Mouse (Mus musculus) liver, adult 10 weeks (tissue): ENCODE measurements around the gene Olfr506. TPM values are rescaled to one million over a fixed set of nuclear protein-coding genes. Genes with fewer than 3 reads are reported as not detected.

Source experiments
- polyA plus RNA-seq: library from polyadenylated mRNA; stranded (reverse); fragments of 350-450 nt; fragmentation: Illumina TruSeq; extraction: RNeasy Lipid Tissue Mini Kit (QIAGEN cat#74804); gene quantifications from one replicate; pipeline ENCODE4 v1.2.3, GENCODE M21; 2014; ENCODE audit warnings: low read depth, low replicate concordance

Olfr506 gene
- polyA plus RNA-seq = not detected

GRCm38 (mm10) chr7:108610487-108610886 lies at the start of gene Olfr506:
Olfr506 (plus strand) TSS chr7:108610787.

GRCm38 (mm10) chr7:108565693-108566092 lies 44.9 kb upstream of the Olfr506 start, which contains the start of gene Olfr504:
Olfr504 (minus strand) TSS chr7:108565793.

GRCm38 (mm10) chr7:108621514-108621913 lies 10.9 kb downstream of the Olfr506 start, which contains the start of gene Olfr507:
Olfr507 (plus strand) TSS chr7:108621814.

GRCm38 (mm10) chr7:108629694-108630093 lies 19.1 kb downstream of the Olfr506 start, which contains the start of gene Olfr508:
Olfr508 (plus strand) TSS chr7:108629994.

GRCm38 (mm10) chr7:108651806-108652205 lies 41.2 kb downstream of the Olfr506 start, which contains the start of gene Olfr509:
Olfr509 (minus strand) TSS chr7:108651906.

Other genes starting within 250 kb of the Olfr506 start
- gene Olfr494, start 245.5 kb upstream of the Olfr506 start, polyA plus RNA-seq = not detected
- not detected for gene Olfr495, start 217.6 kb upstream of the Olfr506 start, polyA plus RNA-seq
- not detected for gene Olfr497, start 190.4 kb upstream of the Olfr506 start, polyA plus RNA-seq
- gene Olfr498, start 145.5 kb upstream of the Olfr506 start, polyA plus RNA-seq = not detected
- not detected for gene Olfr502, start 85.7 kb upstream of the Olfr506 start, polyA plus RNA-seq
- gene Olfr503, start 66.3 kb upstream of the Olfr506 start, polyA plus RNA-seq = not detected
- gene Olfr504, start 45.0 kb upstream of the Olfr506 start, polyA plus RNA-seq = not detected
- not detected for gene Olfr507, start 11.0 kb downstream of the Olfr506 start, polyA plus RNA-seq
- gene Olfr508, start 19.2 kb downstream of the Olfr506 start, polyA plus RNA-seq = not detected
- gene Olfr509, start 41.1 kb downstream of the Olfr506 start, polyA plus RNA-seq = not detected
- not detected for gene Olfr510, start 55.6 kb downstream of the Olfr506 start, polyA plus RNA-seq
- not detected for gene Olfr512, start 102.5 kb downstream of the Olfr506 start, polyA plus RNA-seq
- not detected for gene Olfr513, start 140.2 kb downstream of the Olfr506 start, polyA plus RNA-seq
- not detected for gene Olfr514, start 215.2 kb downstream of the Olfr506 start, polyA plus RNA-seq
- gene Olfr516, start 239.7 kb downstream of the Olfr506 start, polyA plus RNA-seq = not detected